Mouse (Mus musculus): Measurements from ENCODE around the gene Snx20. TPM values are rescaled to one million over a fixed set of nuclear protein-coding genes. Genes with fewer than 3 reads are reported as not detected.
"Not testable (repeated sequence)": the region's sequence is repeated elsewhere in the genome, so short reads cannot be mapped to it uniquely, and the experiment has no call there.

Snx20 gene
- total and polyA plus RNA-seq, 3 experiments, result 69.1 to 117 (median 93.1) TPM

DNA sequence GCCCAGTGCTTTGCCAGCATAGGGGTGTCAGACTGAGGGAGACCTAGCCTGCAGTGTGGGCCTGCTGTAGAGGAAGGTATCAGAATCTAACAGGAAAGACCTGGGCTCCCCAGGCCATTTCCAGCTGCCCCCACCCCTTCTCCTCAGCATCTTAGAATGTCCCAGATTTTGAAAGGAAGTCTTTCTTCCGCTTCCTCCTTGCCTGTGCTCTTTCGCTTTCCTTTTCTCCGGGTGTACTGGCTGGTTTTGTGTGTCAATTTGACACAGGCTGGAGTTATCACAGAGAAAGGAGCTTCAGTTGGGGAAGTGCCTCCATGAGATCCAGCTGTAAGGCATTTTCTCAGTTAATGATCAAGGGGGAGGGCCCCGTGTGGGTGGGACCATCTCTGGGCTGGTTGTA is 15.2 kb upstream of the Snx20 start:
- DNase-seq (ENCODE audit: extremely low read depth); H3K27me3 ChIP-seq (replicated peaks); in situ Hi-C loops (cut with MboI; ENCODE audit: low pct_ligation_motif_present, low pct_unique_long_range_greater_than_20kb, low sequenced_read_pairs); H3K9me3 ChIP-seq (replicated peaks; ENCODE audit: low read length); dilution Hi-C loops (cut with MboI; ENCODE audit: extremely low pct_ligation_motif_present, extremely low pct_unique_long_range_greater_than_20kb, low sequenced_read_pairs): not testable (repeated sequence)
- Histone ChIP-seq H3K27ac (ENCODE audit: insufficient read depth, low read depth) (peak overlapping the region; percentile 94), H3K79me2 (replicated peaks; ENCODE audit: control insufficient read depth, extremely low read depth, insufficient read depth, poor library complexity, severe bottlenecking) (peaks cover 54% of the 10 kb centered on the region), H3K4me2 (ENCODE audit: insufficient read depth, low read depth, poor library complexity, severe bottlenecking) (peak overlapping the region; percentile 86), H3K4me1 (ENCODE audit: control insufficient read depth in 1 of 2, insufficient read depth in 2 of 2) (peaks cover 28 to 75% of the 10 kb centered on the region in 2 experiments), H3K36me3 (replicated peaks in 1 of 2; ENCODE audit: control insufficient read depth in 1 of 2, insufficient read depth in 1 of 2, low read length in 1 of 2) (peaks cover 17 to 43% of the 10 kb centered on the region in 2 experiments), H3K9ac (ENCODE audit: insufficient read depth, low read depth) (peak overlapping the region; percentile 62), H3K4me3 (replicated peaks in 1 of 3; ENCODE audit: low read depth in 2 of 3, low read length in 2 of 3, poor library complexity in 1 of 3) (peak overlapping the region; percentile 38 to 47 (median 42))
- peak; percentile 40; the same call in 1 of the 2 replicates for TF ChIP-seq ETS1 (conservative IDR thresholded peaks at IDR 0.05; ENCODE audit: low read depth, low read length)
- TF ChIP-seq ELF1 (IDR thresholded peaks at IDR 0.05; ENCODE audit: low read depth, low read length), result 0 out of 2 replicates have a peak, but pooled peaks have one; percentile 33

DNA sequence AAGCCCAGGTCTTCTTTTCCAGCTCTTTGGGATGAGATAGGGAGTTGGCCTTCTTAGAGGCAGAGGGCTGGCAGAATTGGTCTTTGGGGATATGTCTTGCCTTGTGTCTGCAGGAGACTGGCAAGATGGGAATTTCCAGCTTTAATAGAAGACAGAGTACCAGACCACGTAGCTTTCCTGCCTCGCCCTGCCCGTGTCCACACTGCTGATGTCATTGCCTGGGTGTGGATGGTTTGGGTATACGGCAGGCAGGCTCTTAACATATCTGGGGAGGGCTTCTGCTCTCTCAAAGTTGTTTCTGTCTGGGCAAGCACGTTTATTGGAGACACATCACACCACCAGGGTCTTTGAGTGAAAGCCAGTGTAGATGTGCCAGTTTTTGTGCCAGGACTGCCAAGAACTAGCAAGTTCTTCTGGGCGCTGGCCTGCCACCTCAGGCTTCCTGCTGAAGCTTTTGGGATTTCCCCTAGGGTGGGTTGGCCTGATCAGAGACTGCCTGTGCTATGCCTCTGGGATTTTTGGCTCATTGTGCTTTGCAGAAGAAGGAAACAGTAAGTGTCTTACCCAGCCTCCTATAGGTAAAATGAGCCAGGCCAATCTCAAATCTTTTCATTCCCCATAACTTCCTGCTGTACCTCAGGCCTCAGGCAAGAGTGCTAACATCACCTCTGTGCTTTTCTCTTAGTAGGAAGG is 14.2 kb upstream of the Snx20 start:
- peaks cover 14 to 33% of the 10 kb centered on the region in 2 experiments for H3K36me3 ChIP-seq (replicated peaks in 1 of 2; ENCODE audit: control insufficient read depth in 1 of 2, insufficient read depth in 1 of 2, low read length in 1 of 2)
- peak overlapping the region; percentile 55 to 78 (median 65) for H3K4me3 ChIP-seq (replicated peaks in 1 of 3; ENCODE audit: low read depth in 2 of 3, low read length in 2 of 3, poor library complexity in 1 of 3)
- no peaks in the 10 kb centered on the region for H3K27me3 ChIP-seq (replicated peaks)
- H3K27ac ChIP-seq (ENCODE audit: insufficient read depth, low read depth), result peak overlapping the region; percentile 94
- in situ Hi-C loops (cut with MboI; ENCODE audit: low pct_ligation_motif_present, low pct_unique_long_range_greater_than_20kb, low sequenced_read_pairs) (no loop called here), dilution Hi-C loops (cut with MboI; ENCODE audit: extremely low pct_ligation_motif_present, extremely low pct_unique_long_range_greater_than_20kb, low sequenced_read_pairs) (no loop called here)
- H3K9me3 ChIP-seq (replicated peaks; ENCODE audit: low read length), result no peaks in the 10 kb centered on the region
- peak overlapping the region; percentile 62 for H3K9ac ChIP-seq (ENCODE audit: insufficient read depth, low read depth)
- DNase-seq (ENCODE audit: extremely low read depth), result peak; percentile 72
- H3K4me2 ChIP-seq (ENCODE audit: insufficient read depth, low read depth, poor library complexity, severe bottlenecking), result peak overlapping the region; percentile 86
- peaks cover 31 to 84% of the 10 kb centered on the region in 2 experiments for H3K4me1 ChIP-seq (ENCODE audit: control insufficient read depth in 1 of 2, insufficient read depth in 2 of 2)
- peaks cover 54% of the 10 kb centered on the region for H3K79me2 ChIP-seq (replicated peaks; ENCODE audit: control insufficient read depth, extremely low read depth, insufficient read depth, poor library complexity, severe bottlenecking)
- TF ChIP-seq MYC (IDR thresholded peaks at IDR 0.05; ENCODE audit: low read depth, low read length) (0 out of 2 replicates have a peak, but pooled peaks have one; percentile 7), JUND (conservative IDR thresholded peaks at IDR 0.05; ENCODE audit: low read depth, low read length) (no peak), TCF12 (IDR thresholded peaks at IDR 0.05; ENCODE audit: low read depth, low read length) (peak; percentile 24; the same call in 1 of the 2 replicates), USF1 (IDR thresholded peaks at IDR 0.05; ENCODE audit: low read depth, low read length) (no peak), GABPA (IDR thresholded peaks at IDR 0.05; ENCODE audit: insufficient replicate concordance, low read depth, low read length) (no peak), CHD2 (IDR thresholded peaks at IDR 0.05; ENCODE audit: low read length) (no peak; the same call in 1 of the 2 replicates), UBTF (IDR thresholded peaks at IDR 0.05; ENCODE audit: low read depth, low read length) (no peak; the same call in 1 of the 2 replicates), E2F4 (IDR thresholded peaks at IDR 0.05; ENCODE audit: insufficient replicate concordance, low read depth, low read length) (no peak), MAX (IDR thresholded peaks at IDR 0.05; ENCODE audit: low read length) (0 out of 2 replicates have a peak, but pooled peaks have one; percentile 29), NRF1 (IDR thresholded peaks at IDR 0.05; ENCODE audit: low read depth, low read length) (0 out of 2 replicates have a peak, but pooled peaks have one; percentile 3), RCOR1 (conservative IDR thresholded peaks at IDR 0.05; ENCODE audit: low read depth, low read length) (no peak), TBP (conservative IDR thresholded peaks at IDR 0.05; ENCODE audit: low read depth, low read length) (peak; percentile 53; the same call in 1 of the 2 replicates), POLR2AphosphoS2 (IDR thresholded peaks at IDR 0.05; ENCODE audit: low read depth, low read length) (no peak), MEF2A (IDR thresholded peaks at IDR 0.05; ENCODE audit: borderline replicate concordance, low read depth, low read length) (no peak), SMC3 (IDR thresholded peaks at IDR 0.05; ENCODE audit: low read depth, low read length) (no peak), SIN3A (IDR thresholded peaks at IDR 0.05; ENCODE audit: low read length) (peak; percentile 47), NELFE (IDR thresholded peaks at IDR 0.05; ENCODE audit: low read depth, low read length) (no peak), RAD21 (IDR thresholded peaks at IDR 0.05; ENCODE audit: low read depth, low read length) (no peak; the same call in 1 of the 2 replicates), HCFC1 (IDR thresholded peaks at IDR 0.05; ENCODE audit: low read depth, low read length) (no peak), ELF1 (IDR thresholded peaks at IDR 0.05; ENCODE audit: low read depth, low read length) (0 out of 2 replicates have a peak, but pooled peaks have one; percentile 22), CHD1 (IDR thresholded peaks at IDR 0.05; ENCODE audit: low read depth, low read length) (no peak; the same call in 1 of the 2 replicates), MXI1 (IDR thresholded peaks at IDR 0.05; ENCODE audit: low read depth, low read length) (no peak; the same call in 1 of the 2 replicates), KAT2A (IDR thresholded peaks at IDR 0.05; ENCODE audit: insufficient replicate concordance, low read length) (no peak), IRF4 (IDR thresholded peaks at IDR 0.05; ENCODE audit: low read depth, low read length) (peak; percentile 29; the same call in 1 of the 2 replicates), ETS1 (conservative IDR thresholded peaks at IDR 0.05; ENCODE audit: low read depth, low read length) (peak; percentile 37; the same call in 1 of the 2 replicates), ZC3H11A (IDR thresholded peaks at IDR 0.05; ENCODE audit: low read depth, low read length) (no peak), MAFK (IDR thresholded peaks at IDR 0.05; ENCODE audit: insufficient replicate concordance, low read length) (no peak), POLR2A (IDR thresholded peaks at IDR 0.05; ENCODE audit: low read depth, low read length) (no peak; the same call in none of the 2 replicates), BHLHE40 (IDR thresholded peaks at IDR 0.05; ENCODE audit: low read depth, low read length) (peak; percentile 47)
